Mouse (Mus musculus) gastrocnemius, postnatal 25 days (tissue): ENCODE results near the gene Sema3f. TPM values are rescaled to one million over a fixed set of nuclear protein-coding genes. Genes with fewer than 3 reads are reported as not detected.

Experiments
- DNase-seq: peaks from one replicate; pipeline ENCODE4 v3.0.0; 2022
- total RNA-seq, 2 experiments: library from RNA; stranded (reverse); gene quantifications; 1 replicate in 1 of 2; 2 replicates in 1 of 2; pipeline ENCODE4 v1.2.3; 2021

The Sema3f gene
- total RNA-seq, 2 experiments from 2014 or later = 5.9 to 9.7 TPM

DNA sequence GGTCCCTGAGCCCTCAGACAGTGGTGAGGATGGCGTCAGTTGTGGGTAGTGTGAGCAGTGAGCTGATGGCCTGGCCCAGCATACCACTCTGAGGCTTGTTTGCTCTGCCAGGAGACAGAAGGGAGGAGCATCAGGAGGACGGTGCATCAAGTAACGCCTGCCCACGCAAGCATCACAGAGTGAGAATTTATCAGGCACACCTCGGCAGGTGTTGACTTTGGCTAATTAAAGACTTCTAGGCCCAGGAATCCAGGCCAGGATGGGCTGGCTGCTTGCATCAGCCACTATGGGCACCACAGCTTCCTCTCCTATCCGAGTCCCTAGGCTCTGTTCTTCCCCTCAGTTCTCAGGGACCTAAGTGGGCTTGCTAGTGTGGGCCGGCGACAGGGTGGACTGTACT, 47.9 kb downstream of the Sema3f start:
- DNase-seq = no peak

DNA sequence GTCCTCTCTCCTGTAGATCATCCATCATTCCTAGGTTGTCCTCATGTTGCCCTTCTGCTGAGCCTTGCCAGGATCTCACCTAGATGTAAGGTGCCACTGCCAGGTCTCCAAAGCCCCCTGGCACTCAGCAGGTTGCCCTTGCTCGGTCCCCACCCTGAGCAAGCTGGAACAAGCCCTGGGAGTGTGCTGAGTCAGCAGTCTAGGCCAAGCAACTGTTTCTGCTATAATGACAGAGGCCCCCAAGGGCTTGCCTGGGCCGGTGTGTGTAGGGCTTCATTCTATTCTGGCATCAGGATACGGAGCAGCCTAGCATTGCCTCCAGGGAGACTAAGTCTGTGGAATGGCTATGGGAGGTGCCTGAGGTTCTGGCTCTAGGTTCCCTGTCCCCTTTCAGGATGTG, 49.5 kb downstream of the Sema3f start:
- no peak for DNase-seq

DNA sequence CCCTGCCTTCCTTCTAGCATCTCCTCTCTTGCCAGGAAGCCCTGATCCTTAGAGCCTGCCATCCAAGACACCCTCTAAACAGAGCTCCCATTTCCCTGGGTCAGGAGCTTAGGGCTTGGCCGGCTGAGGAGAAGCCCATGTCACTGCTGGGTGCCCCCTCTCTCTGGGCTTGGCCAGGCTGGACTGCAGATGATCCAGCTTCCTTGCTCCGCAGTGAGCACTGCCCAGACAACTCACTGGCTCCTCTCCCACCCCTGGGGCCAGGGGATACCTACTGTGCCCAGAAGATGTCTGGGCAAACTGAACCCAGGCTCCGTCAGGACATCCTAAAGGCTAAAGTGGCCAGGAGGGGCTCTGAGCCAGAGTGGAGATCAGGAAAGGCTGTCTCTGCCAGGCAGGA, 50.3 kb downstream of the Sema3f start:
- peak; percentile 57 for DNase-seq

GRCm38 (mm10) chr9:107659551-107659950, 50.7 kb downstream of the Sema3f start:
- DNase-seq = no peak

- DNase-seq = no peak
Observed at GRCm38 (mm10) chr9:107658096-107658495, 52.2 kb downstream of the Sema3f start.

GRCm38 (mm10) chr9:107657144-107657543, 53.1 kb downstream of the Sema3f start:
- no peak for DNase-seq

GRCm38 (mm10) chr9:107654585-107654984, 55.7 kb downstream of the Sema3f start:
- DNase-seq = no peak

DNA sequence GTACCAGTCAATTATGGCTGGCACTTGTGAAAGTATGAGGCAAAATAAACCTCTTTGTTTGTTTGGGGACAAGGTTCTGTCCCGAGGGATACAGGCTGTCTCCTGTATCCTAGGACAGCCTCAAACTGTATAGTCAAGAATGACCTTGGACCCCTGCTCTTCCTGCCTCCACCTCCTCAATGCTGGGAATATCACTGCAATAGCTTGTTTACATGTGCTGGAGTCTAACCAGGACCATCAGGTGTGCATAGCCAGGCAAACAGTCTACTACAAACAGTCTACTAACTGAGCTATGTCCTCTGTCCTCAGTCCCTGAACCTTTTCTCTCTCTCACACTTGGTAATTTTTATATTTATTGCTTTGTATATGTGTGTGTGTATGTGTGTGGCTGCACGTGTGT, 56.8 kb downstream of the Sema3f start:
- no peak for DNase-seq

- no peak for DNase-seq
Observed at GRCm38 (mm10) chr9:107650708-107651481, 59.4 kb downstream of the Sema3f start.

GRCm38 (mm10) chr9:107650225-107650624, 60.0 kb downstream of the Sema3f start:
- DNase-seq = no peak

- no peak for DNase-seq
Observed at GRCm38 (mm10) chr9:107648767-107649166, 61.5 kb downstream of the Sema3f start.

DNA sequence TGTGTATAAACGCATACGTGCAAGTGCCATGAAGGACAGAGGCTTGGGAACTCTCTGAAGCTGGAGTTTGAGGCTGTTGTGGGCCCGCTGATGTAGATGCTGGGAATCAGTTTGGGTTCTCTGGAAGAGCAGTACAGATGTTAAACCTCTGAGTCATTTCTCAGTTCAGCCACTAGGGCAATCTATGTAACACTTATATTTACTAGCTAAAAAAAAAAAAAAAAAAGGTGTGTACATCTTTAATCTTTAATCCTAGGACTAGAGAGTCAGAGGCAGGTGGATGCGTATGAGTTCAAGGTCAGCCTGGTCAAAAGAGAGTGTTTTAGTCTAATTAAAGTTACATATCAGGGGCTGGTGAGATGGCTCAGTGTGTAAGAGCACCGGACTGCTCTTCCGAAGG, 63.3 kb downstream of the Sema3f start:
- no peak for DNase-seq

- no peak for DNase-seq
Observed at GRCm38 (mm10) chr9:107645577-107645976, 64.7 kb downstream of the Sema3f start.

DNA sequence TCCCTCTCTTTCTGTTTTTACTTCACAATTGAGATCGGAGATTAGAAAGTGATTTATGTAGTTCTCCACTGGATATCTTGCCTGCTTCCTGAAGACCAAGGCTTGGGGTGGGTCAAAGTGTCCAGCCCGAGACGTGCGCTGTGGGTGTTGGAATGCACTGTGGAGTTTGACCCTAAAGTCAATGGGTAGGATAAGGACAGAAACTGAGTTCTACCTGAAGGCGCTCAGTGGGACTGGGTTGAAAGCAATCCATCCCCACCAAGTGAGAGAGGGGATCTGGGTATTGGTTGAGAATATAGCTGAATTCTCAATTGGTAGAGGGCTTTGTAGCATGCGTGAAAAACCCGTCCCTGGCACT, 65.1 kb downstream of the Sema3f start:
- DNase-seq = no peak

- DNase-seq = peak; percentile 86
Observed at GRCm38 (mm10) chr9:107644495-107645152, 65.7 kb downstream of the Sema3f start.

GRCm38 (mm10) chr9:107643544-107644214, 66.6 kb downstream of the Sema3f start:
- no peak for DNase-seq

- no peak for DNase-seq
Observed at GRCm38 (mm10) chr9:107641666-107642065, 68.6 kb downstream of the Sema3f start.

- DNase-seq = no peak
Observed at GRCm38 (mm10) chr9:107640257-107640772, 70.0 kb downstream of the Sema3f start.

- no peak for DNase-seq
Observed at GRCm38 (mm10) chr9:107637070-107637469, 73.2 kb downstream of the Sema3f start.

DNA sequence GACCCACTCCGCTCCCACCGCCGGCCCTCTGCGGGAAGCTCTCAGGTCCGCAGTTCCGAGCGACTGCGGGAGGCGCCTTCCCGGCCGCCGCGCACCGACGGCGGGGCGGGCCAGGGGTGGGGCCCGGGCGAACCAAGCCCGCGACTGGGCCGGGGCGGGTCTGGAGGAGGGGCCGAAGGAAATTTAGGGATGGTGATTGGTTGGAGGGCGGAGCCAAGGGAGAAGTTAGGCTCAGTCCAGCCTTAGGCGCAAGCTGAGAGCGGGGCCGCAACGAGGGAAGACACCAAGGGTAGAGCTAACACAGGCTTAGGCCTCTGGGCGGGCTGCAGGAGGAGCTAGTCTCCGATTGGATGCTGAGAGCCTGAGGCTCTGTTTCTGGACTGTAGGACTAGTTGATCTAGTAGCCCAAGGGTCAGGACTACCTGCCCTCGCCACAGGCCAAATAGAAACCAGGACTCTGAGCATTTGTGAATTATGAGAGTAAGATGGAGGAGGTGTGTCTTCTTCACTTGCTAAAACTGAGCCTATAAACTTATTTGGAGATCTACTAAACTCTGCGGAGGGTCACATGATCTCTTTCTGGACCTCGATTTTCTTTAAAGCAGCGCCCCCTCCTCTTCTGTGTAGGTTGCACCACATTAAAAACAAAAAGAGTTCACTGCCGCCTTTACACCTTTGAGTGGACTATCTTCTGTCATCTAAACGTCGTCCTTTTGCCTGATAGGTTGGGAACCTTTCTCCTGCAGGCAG, 74.8 kb downstream of the Sema3f start, which contains the start of gene Gnai2:
Gnai2 (minus strand) TSS at position 89 of the 750 bp plus-strand sequence.
- peak; percentile 99 for DNase-seq

- DNase-seq = no peak
Observed at GRCm38 (mm10) chr9:107634406-107635278, 75.6 kb downstream of the Sema3f start.
